Mouse (Mus musculus) retina, embryonic 14.5 days (tissue): Measurements from ENCODE around the gene Zfp36l1.

Experiments used
- DNase-seq: peaks from one replicate; pipeline ENCODE4 v3.0.0-alpha.2; 2015; ENCODE audit warnings: low spot score

The Zfp36l1 gene

DNA sequence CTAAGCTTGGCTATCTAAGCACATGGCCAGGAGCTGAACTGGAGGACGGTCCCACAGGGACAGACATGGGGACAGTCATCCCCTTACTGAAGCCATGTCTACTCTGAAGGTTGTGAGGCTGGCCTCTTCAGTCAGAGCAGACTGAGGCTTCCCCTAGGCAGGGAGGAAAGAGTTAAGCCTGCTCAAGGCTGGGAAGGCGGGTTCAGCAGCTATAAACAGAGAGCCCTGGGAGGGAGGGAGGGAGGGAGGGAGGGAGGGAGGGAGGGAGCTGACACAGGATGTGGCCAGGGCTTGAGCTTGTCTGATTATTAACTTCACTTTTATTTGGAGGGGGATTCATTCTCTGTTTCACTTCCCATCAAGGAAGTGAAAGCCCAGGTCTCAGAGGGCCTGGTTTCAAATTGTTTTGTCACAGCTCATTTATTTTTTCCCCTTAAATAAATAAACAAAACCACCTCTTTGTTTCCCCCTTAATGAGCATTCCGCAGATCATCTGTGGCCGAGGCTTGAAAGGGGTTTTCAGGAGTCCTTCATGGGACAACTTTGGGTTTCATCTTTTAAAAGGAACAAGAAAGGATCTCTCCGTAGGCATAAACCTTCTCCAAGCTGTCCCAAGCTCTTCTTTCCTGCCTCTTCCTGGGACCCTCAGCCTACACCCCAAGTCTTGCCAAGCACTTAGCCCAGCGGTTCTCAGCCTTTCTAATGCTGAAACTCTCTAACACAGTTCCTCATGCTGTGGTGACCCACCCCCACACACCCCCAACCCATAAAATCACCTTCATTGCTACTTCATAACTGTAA is 17.9 kb upstream of the Zfp36l1 start:
- peak; percentile 63 for DNase-seq

DNA sequence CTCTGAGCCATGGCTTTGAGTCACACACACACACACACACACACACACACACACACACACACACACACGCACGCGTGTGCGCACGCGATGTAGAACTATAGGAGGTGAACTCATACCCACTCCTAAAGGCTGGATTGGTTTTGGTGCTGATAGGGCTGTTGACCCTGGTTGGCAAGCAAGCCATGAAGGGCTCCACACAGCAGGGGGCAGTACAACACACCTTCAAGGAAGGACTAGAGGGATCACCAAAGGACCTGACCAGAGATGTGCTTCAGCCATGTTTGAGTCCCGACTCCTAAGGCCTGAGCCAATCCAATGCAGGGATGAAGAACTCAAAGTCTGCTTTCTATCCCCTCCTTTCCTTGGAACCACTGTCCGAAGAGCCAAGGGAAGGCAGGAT is 16.7 kb upstream of the Zfp36l1 start:
- no peak for DNase-seq

- DNase-seq = no peak
These were observed 14.5 kb upstream of the Zfp36l1 start for GRCm38 (mm10) chr12:80127191-80127762.

- DNase-seq = no peak
These were observed 12.5 kb upstream of the Zfp36l1 start for GRCm38 (mm10) chr12:80125316-80125715.

DNA sequence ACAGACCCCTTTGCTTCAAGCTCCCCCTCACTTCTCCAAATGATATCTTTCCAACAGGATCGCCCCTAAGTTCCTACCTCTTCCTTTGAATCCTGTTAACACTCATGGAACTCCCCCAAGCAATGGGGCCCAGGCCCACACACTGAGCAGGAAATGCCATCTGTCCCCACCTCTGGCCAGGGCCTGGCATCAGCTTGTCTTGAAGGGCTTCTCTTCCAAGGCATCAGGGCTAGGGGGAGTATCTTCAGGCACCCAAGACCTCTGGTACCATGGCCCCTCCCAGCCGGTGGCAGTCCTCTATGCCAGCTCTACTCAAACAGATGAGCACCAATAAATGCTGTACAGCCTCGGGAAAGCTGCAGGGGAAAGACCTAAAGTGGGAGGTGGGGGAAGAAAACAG is 11.9 kb upstream of the Zfp36l1 start:
- DNase-seq = no peak

- no peak for DNase-seq
These were observed 11.4 kb upstream of the Zfp36l1 start for GRCm38 (mm10) chr12:80124211-80124610.

DNA sequence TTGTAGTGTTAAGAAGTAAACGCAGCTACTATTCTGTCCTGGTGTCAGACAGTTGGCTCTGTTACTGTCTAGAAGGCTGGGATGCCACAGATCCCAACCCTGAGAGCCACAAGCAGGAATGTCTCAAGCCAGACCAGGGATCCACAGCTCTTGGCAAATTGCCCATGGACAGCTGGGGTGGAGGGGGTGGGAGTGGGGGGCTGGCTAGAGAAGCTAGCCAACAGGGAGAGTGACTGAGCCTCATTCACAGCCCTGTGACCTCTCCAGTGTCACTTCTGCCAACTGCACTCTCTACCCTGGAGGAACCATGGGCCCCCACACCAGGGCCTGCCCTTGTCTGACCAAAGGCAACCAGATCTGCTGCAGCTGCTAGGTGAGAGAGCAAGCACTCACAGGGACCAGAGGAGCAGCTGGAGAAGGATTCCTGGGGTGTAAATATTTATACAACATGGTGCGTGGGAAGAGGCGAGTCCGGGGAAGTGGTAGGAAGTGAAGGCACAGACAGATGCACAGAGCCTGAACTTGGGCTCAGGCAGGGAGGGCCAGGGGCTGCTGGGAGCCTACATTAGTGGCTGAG is 10.5 kb upstream of the Zfp36l1 start:
- DNase-seq = no peak

GRCm38 (mm10) chr12:80121438-80121837 is 8.6 kb upstream of the Zfp36l1 start:
- no peak for DNase-seq

DNA sequence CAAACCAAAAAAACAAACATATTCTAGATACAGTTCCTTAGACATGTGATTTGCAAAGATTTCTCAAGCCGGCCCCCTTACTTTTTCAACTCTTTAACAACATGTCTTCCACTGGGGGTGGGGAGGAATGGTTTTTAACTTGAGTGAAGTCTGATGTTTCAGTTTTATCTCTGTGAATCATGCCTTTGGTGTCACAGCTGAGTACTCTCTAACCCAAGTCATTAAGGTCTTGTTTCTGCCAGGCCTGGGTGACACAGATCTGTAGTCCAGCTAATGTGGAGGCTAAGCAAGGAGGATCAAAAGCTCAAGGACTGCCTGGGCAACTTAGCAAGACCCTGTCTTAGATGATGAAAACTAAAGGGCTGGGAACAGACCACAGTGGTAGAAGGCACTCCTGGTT is 5.8 kb upstream of the Zfp36l1 start:
- no peak for DNase-seq

DNA sequence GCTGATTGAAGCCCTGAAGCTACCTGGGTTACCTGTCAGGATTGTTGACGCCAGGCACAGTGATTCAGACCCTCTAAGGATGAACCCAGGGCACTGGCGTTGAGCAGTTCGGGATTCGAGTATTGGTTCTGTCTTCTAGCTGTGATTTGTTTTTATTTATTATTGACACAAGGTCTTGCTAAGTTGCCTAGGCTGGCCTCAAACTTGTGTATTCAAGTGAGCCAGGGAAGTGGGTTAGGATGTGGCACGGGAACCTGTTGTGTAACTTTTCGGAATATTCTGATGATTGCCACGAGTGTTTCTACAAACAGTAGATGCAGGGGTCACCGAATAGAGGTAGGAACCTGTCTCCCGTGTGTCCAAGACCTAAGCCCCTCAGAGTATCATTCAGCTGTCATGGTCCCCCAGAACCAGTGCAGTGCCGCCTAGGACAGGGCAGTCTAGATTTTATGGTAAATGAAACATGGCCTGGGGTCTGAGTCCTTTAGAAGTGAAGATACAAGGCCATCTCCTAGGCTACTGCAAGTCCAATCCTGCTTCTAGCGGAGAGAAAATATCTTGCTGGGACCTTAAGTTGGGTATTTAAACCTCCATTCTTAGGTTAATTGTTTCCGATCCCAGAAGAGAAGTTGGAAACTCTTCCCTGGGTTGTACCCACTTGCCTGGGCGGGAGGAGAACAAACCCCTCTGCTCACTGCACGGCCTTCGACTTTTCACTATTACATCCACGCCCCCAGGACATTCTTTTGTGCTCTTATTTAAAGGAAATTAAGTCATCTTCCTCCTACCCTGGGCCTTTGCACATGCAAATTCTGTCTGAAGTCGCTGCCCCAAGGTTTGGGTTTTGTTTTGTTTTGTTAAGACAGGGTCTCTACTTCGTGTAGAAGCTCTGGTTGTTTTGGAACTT is 3.6 kb upstream of the Zfp36l1 start:
- DNase-seq = no peak

- no peak for DNase-seq
These were observed 3.0 kb upstream of the Zfp36l1 start for GRCm38 (mm10) chr12:80115863-80116194.

DNA sequence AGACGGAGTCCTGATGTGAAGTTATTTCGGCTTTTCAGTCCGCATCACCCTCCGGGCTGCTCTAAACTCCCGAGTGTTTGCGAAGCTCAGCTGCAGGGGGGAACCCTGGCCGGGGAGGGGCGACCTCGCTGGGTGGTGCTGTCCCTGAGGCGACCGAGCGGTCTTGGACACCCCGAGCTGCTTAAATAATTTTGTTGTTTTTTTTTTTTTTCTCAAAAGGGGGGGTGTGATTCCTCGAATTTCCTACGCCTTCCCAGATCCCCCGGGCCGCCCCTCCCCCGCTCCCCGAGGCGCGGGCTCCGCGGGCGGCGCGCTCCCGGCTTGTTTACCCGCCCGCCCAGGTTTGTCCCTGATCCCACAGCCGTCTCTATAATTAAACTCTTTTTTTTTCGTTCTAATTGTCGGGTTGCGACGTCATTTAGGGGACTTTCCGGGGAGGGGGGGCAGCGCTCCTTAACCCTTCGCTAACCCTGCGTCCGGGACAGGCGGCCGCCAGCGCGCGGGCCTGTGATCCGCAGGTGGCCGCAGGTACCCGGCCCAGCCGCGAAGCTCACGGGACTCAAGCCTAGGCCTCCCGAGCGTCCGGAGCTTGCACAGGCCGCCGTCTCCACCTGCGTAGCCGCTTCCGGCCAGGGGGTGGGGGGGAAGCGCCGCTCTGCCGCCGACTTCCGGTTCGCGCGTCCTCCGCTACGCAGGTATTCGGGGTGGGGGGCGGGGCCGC is 2.5 kb upstream of the Zfp36l1 start:
- peak; percentile 80 for DNase-seq

GRCm38 (mm10) chr12:80114892-80115141 is 2.0 kb upstream of the Zfp36l1 start:
- peak; percentile 59 for DNase-seq

DNA sequence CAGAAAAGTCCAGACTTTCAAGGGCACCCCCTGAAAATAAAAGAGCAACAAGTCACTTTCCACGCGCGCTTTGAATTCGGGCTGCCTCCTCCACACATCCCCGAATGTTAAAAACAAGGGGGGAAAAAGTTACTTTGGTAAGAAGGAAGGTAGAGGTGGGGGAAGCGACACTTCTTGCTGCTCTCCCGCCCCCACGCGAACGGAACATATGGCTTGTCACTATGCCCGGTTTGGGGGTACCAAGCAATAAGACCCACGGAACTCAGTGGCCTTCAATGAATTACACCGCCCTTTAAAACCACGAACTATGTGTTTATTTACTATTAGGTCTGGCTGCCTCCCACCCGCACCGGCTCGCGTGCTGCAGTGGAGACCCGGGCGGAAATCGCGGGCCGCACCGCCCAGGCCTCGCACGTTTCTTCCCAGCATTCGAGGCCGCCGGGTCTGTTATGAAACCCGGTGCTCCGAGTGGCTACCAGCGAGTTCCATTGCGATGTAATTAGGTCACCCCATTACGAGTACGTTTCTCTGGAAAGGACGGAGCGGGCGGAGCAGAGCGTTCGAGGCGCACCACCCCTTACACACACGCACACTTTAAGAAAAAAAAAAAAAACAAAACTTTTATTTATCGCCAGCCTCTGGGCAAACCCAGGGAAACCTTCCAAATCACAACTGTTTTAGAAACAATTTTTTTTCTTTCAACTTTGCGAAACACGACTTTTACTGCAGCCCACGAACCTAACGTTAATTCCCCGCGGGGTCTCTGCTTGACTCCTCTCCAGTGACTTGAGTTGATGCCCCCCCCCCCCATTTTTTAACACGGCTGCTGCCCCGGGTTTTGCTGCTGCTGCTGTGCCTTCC is 1.4 kb upstream of the Zfp36l1 start:
- peak; percentile 72 for DNase-seq

DNA sequence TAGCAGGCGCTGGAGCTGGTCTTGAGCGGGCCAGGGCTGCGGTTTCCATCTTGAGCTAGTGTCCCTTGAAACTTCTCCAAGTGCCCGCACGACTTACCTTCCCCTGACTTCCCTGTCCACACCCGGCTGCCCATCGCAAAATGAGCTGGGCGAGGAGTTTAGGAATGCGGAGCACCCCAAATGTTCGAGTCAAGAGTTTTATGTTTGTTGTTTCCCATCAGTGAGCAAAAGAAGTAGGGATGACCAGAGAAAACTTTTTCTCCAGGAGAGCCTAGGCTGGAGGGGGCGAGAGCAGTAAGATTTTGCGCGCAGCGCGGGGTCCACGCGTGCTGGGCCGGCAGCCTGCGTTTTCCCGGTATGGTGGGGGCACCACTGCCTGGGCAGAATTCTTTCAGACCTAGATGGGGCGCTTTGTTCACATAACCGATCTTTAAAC is 791 bp upstream of the Zfp36l1 start:
- no peak for DNase-seq

DNA sequence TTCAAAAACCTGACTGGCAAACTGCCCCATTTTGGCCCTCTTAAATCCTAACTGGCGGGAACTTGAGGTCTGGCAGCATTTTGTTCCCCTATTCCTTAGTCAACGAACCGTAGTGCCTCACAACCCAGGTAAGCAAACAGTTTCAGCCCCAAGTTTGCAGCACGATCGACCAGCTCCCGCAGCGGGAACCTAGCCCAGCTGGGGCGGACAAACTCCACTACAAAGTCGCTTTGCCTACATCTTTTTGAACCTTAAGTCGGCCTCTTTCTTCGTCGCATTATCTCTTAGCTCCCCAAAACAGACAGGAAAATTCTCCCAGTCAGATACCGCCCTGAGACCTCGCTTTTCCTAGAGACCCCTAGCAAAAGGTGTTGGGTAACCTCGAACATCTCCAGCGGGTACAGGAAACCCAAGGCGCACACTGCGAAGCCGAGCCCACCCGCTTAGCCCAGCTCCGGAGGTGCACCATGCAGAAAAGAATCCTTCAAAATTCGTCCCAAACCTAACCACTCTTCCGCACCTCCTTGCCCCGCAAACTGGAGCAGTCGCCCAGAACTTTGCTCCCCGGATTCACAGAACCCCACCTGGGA is 647 bp downstream of the Zfp36l1 start:
- DNase-seq = no peak

- DNase-seq = peak; percentile 55
These were observed 1.4 kb downstream of the Zfp36l1 start for GRCm38 (mm10) chr12:80111131-80112070.

DNA sequence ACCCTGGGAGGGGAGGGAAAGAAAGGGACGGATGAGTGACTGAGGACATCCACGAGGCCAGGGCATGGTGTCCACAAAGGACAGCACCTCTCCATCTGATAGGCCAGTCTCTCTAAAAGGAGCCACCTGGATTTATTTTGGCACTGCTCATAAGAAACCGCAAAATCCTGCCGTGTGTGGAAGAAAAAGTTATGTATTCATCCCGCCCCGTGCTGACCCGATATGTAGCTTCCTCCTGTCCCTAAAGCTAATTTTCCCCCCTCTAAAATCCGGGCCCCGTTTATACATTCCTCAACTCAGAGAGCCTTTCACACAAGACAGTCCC is 2.3 kb downstream of the Zfp36l1 start:
- DNase-seq = no peak

DNA sequence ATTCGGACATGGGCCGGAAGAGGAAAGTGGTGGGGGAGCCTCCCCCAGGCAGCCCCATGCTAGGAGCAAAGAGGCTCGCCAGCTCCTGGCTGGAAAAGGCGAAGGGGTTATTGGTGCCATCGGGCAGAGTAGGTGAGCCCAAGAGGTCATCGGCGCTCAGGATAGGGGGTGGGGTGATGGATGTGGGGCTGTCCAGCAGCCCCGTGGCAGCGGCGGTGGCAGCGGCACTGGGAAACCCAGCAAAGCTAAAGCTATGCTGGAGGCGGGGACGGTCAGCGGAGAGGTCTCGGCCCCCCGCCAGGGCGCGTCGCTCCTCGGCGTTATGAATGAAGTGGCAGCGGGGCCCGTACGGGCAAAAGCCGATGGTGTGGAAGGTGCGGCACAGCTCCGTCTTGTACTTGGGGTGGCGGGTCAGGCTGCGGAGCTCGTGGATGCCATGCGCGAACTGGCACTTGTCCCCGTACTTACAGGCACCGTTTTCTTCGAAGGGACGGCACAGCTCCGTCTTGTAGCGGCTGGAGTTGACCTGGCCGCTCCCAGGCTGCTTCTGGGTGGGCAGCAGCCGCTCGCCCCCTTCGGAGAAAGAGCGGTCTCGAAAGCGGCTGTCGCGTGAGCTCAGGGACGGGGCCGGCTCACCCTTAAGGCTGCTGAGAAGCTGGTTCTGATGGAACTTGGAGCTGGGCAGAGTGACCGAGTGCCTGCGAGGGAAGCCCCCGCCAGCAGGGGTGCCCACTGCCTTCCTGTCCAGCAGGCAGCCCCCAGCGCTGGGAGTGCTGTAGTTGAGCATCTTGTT is 2.9 kb downstream of the Zfp36l1 start:
- peak; percentile 64 for DNase-seq
